Mouse (Mus musculus): ENCODE results near the gene Eif3g.

GRCm38 (mm10) chr9:20878041-20878709, 20.2 kb downstream of the Eif3g start:
- TF ChIP-seq CTCF (IDR thresholded peaks at IDR 0.05; ENCODE audit: extremely low read depth, insufficient read depth, insufficient read length, insufficient replicate concordance) (peak; percentile 68; the same call in 1 of the 2 replicates), POLR2A (IDR thresholded peaks at IDR 0.05; ENCODE audit: low read depth, low read length) (peak; percentile 29)
